Mouse (Mus musculus) spleen, adult 18-20 months (tissue): Measurements from ENCODE around the gene Ech1.

Experiments used
- DNase-seq, 2 experiments: peaks; one replicate each; pipeline ENCODE4 v3.0.0; 2022; ENCODE audit warnings: mixed read lengths in 2 of 2

Ech1 gene

DNA sequence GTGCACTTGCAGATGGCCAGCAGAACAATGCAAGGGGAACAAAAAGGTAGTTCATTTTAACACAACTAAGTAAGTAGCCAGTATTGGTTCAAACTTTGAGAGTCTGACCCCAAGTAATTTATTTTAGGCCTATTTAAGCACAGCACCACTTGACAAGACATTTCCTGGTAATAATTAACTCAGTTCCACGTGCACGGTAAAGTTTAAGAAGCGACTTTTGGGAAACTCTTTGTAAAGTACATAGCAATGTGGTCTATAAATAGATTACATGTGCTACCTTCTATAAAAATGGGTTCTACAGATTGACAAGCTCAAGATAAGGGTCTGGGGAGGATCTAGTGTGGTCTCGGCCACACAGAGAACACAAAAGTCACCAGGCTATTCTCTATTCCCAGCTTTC lies 21.3 kb upstream of the Ech1 start:
- DNase-seq, result no peak

DNA sequence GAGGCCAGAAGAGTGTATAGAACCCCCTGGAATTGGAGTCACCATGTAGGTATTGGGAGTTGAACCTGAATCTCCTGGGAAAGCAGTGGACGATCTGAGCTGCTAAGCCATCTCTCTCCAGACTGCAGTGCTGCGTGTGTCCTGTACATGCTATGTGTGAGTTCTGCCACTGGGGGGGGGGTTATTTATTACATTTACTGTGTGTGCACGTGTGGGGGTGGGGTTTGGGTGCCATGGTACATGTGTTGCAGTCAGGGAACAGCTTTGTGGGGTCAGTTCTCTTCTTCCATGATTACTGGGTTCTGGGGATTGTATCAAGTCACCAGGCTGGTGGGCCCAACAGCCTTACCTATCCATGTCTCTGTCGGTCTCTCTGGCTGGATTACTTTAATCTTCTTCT lies 18.1 kb upstream of the Ech1 start:
- no peak for DNase-seq

GRCm38 (mm10) chr7:28807641-28808220 lies 17.3 kb upstream of the Ech1 start:
- no peak for DNase-seq

DNA sequence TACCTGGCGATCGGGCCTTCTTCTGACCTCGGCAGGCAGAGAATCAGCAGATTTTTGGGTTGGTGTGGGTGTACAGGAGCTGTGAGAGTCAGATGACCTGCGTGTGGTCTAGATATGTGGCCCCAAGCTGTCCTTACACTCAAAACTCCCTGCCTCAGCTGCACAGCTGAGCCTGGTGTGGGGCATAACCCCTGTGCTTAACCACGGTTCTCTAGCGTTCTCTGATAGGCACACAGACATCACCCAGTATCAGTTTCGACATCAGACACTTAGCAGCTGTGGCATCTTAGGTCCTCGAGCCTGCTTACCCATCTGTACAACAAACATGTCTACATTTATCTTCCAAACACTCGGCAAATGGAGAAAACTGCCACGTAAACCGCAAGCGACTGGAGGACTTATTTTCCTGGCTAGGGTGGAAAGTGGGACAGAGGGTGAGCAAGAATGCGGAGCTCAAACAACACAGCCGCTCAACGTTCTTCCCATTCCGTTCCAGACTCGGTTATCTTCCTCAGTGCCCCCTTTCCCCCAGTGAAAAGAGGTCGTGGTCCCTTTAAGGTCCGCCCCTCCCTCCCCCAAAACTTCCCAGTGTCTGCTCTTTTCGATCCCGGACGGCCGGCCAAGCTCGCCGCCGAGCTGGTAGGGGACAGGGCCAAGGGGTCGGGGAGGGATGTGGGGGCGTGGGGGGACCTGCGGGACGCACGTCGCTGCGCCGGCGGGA lies 16.6 kb upstream of the Ech1 start, which contains the start of gene Hnrnpl:
Gene Hnrnpl, plus strand, starts transcription at position 321 of the 721 bp plus-strand sequence.
- DNase-seq, result no peak

- DNase-seq, result peak; percentile 91 to 97
Measured at GRCm38 (mm10) chr7:28808957-28809393, 16.0 kb upstream of the Ech1 start.

- peak; percentile 54 to 69 for DNase-seq
Measured at GRCm38 (mm10) chr7:28809401-28810089, 15.5 kb upstream of the Ech1 start.

DNA sequence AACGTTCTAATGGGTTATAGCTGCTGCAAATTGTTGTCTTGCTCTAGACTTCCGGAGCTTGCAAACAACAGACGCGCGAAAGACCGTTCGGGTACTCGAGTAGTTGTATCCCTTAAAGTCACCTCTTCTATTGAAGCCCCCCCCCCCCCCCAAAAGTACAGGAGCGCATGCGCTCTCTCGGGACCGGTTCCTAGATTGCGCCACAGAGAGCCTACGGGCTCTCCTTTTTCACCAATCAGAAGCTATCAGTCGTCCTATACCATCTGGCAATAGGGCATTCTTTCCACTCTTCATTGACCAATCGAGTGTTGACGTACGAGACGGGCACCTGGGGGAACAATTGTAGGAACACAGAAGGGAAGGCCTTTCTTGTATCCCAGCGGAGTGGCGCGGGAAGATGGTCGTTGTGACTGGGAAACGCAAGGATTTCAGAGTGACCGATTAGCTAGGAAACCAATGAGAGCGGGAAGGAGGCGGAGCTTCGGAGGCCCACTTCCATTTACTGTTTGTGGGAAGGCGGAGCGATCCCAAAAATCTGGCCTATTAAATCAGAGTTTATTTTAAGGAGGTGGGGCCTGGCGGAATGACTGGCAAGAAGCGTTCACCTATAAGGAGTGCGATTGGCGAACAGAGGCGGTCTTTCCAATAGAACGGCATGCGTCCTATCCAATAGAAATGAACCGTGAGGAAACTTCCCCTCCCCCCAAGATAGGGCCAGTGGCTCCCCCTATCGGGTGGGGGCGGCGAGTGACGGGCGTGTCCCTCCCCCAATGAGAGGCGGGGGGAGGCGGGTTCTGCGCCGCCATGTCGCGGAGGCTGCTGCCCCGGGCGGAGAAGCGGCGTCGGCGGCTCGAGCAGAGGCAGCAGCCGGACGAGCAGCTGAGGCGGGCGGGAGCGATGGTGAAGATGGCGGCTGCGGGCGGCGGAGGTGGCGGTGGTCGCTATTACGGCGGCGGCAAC lies 14.6 kb upstream of the Ech1 start:
- peak; percentile 97 to 98 for DNase-seq

DNA sequence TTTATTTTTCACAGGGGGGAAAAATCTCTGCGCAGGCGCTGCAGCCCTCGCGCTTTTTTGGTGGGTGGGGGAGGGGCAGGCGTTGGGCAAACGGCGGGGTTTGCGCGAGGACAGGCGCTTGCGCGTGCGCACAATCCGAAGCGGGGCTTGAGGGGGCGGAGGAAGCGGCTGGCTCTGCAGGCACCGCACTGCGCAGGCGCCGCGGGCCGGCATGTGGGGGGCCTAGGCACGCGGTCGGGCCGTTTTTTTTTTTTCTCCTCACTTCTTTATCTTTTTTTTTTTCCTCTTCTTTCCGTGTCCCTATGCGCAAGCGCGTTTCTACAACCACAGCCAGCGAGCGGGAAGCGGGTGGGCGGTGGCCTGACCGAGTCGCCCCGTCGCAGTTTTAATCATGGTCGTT lies 13.8 kb upstream of the Ech1 start:
- peak; percentile 91 to 92 for DNase-seq

DNA sequence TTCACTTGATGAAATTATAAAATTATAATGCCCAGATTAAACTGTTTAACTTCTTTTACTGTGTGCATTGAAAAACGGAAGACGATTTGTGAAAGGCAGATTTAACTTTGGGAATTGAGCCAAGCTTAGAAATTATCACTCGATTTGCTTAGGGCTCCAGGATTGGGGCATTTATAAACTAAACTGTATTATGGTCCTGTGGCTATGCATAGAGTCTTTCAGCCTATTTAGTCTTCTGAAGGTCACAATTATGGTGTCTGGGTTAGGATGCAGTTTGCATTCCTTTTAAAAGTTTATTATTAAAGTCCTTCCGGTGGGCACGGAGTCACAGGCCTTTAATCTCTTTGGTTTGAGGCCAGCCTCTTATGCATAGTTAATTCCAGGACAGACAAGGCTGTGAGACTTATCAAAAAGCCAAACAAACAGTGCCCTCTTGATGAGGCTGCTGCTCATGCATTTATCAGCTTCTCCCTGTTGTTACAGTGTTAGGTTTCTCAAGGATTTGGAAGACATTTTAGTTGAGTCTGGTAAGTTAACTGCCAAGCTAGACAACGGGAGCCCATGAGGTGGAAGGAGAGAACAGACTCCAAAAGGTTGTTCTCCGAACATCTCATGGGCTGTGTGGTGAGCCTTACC lies 13.3 kb upstream of the Ech1 start:
- no peak for DNase-seq

DNA sequence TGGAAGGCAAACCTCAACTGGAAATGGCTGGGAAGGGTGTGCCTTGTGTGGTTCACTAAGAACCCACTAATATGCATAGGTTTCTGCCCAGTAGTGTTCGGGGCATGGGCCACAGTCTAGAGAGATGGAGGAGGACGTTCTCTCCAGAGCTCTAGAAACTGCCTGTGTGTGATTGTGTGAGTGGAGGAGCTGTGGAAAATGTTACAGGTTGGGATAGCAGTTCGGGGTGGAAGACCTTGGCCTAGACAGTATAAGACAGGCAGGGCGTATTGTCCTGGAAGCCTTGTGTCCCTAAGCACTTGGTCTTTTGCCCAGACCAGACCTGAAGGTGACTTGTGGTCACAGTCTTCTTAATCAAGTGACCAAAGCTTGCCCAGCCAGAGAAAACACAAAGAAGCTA lies 12.6 kb upstream of the Ech1 start:
- no peak for DNase-seq

DNA sequence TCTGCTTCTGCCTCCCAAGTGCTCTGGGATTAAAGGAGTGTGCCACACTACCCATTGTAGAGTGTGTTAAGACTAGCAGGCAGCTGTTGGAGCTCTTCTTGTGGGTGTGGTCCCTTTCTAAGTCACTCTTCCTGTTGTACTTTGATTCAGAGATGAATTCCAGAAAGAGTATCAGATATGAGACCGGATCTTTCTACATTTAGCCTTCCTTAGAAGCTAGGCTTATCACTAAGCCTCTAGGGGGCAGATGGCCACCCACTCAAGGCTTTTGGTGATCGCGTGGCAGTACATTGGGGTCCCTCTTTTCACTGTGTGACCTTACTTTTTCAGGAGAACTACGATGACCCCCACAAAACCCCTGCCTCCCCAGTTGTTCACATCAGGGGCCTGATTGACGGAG lies 12.1 kb upstream of the Ech1 start:
- DNase-seq, result no peak

DNA sequence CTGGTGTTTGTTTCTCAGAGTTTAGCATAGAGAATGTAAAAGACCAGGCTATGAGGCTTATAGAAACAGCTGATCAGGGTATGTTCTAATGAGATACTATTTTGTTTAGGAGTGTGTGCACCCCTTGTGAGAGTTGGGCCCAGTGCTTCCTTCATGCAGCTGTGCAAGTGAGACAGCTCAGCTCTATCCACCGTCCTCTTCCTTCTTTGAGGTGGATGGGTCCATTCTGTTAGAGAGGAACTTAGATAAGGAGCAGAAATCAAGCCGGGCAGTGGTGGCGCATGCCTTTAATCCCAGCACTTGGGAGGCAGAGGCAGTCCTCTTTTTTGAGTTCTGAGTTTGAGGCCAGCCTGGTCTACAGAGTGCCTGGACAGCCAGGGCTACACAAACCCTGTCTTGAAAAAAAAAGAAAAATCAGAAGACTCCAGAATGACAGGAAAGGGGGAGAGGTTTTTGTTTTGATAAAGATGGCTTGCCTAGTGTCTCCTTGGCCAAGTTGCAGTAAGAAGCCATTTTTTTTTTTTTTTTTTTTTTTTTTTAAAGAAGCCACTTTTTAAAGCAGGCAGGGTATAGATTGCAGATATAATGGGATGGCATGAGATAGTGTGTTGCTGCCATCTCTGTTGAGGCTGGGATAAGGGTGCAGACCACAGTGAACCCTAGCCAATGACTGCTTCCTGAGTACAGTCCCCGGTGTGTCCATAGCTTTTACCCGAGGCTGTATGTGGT lies 10.5 kb upstream of the Ech1 start:
- no peak for DNase-seq

DNA sequence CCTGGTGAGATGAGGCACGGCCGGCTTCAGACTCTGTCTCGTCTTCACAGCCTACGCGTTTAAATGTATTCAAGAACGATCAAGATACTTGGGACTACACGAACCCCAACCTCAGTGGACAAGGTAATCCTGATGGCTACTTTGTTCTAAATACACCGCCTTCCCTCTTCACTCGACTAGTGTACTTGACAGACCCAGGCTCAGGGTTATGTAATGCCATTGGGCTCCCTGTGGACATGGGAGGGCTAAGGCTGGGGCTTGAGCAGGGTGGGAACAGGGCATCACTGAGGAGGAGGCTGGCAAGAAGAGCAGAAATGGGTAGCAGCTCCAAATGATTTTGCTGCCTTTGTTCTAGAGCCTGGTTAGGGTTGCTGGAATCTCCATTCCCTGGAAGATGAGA lies 9.8 kb upstream of the Ech1 start:
- DNase-seq, result no peak

DNA sequence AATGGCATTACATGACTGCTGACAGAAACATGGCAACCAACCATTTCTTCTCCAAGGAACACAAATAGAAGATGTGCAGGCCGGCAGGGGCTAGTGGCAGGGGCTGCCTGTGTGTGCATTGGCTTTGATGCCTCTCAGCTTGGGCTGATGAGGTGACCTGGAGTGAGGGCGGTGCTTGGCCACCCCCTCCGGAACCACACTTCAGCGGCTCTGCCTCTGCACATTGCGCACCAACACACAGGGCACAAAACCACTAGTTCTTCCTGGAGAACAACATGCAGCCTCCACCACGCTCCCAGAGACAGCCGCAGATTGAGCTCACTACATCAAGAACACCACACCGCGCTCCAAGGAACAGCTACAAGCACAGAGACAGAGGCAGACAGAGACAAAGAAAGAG lies 8.8 kb upstream of the Ech1 start:
- DNase-seq, result peak; percentile 60 to 61

DNA sequence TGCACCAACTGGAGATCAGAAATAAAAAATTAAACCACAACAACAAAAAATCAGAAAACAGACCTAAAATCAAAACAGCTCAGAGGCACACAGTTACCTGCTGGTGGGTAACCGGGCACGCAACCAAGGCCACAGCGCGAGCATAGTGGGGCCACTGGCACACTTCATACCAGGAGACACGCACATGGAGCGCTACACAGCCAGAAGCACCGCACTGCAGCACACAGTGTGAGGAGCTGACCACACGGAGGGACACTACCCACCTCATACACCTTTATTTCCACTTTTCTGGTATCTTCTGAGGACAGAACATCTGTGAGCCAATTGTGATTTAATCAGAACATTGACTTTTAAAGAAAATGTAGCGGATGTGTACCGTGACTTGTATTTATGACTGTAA lies 8.1 kb upstream of the Ech1 start:
- no peak for DNase-seq

DNA sequence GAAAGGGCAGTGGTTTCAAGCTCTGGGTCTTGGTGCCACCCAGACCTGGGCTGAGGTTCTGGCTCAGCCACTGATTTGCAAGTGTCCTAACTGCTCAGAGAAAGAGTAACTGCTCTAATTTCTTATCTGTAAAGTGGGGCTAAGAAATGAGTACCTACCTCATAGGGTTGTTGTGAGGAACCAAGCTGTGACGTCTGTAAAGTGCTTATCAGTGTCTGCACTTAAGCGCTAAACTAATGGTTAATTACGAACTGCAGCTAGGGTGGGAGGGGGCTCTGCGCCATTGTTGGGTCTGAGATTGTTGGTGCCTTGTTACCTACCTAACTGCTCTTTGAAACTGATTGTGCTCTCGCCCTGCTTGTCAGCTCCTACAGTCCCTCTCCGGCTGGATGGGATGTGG lies 7.5 kb upstream of the Ech1 start:
- DNase-seq, result no peak

DNA sequence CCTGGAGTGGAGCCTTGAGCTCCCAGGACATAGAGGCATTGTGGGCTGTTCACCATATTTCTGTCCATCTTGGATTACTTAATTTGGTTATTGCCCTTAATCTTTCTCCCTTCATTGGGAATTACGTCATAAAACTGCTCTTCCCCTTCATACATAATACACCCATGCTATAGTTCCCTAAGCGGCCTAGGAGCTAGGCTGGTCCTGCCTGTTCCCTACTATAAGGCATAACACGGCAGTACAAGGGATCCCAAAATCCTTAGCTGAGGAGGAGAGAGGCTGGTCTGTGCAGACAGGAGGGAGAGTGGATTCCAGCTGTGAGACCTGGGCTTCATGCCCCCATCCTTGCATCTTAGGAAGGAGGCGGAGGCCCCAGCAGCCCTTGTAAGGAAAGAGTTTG lies 7.1 kb upstream of the Ech1 start:
- no peak for DNase-seq

GRCm38 (mm10) chr7:28818436-28818835 lies 6.6 kb upstream of the Ech1 start:
- no peak for DNase-seq

DNA sequence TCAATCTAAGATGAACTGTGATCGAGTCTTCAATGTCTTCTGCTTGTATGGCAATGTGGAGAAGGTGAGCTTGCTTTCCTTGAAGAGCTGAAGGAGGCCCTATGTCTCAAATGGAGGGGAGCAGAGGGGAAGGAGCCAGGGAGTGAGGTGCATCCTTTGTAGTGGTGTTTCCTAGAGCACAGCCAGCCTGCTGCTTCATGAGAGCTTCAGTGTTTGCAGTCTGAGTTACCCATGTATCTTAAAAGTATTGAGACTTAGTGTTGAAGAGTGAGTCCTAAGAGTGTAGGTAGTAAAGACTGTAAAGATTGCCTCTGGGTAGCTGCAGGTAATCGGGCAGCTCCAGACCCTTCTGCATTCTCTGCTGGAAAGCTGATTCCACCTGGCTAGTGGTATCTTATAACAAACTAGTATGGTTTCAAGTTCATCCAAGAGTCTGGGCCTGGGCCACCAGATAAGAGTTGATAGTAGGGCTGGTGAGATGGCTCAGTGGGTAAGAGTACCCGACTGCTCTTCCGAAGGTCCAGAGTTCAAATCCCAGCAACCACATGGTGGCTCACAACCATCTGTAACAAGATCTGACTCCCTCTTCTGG lies 6.1 kb upstream of the Ech1 start:
- DNase-seq, result no peak

GRCm38 (mm10) chr7:28819571-28819970 lies 5.4 kb upstream of the Ech1 start:
- DNase-seq, result no peak
